Mouse (Mus musculus): ENCODE data around the gene Srprb. TPM values are rescaled to one million over a fixed set of nuclear protein-coding genes. Genes with fewer than 3 reads are reported as not detected.

The Srprb gene
- 10 to 100 TPM; 21.1 to 21.7 TPM for total RNA-seq (2021)
- long read RNA-seq, transcript Srprb-201 (7 exons, 3,064 nt) = major isoform, 31 of 35 reads
- long read RNA-seq, partial matches to known transcripts = 0 of 35 reads
- long read RNA-seq, other reads (novel, unspliced or antisense) = 4 of 35 reads

DNA sequence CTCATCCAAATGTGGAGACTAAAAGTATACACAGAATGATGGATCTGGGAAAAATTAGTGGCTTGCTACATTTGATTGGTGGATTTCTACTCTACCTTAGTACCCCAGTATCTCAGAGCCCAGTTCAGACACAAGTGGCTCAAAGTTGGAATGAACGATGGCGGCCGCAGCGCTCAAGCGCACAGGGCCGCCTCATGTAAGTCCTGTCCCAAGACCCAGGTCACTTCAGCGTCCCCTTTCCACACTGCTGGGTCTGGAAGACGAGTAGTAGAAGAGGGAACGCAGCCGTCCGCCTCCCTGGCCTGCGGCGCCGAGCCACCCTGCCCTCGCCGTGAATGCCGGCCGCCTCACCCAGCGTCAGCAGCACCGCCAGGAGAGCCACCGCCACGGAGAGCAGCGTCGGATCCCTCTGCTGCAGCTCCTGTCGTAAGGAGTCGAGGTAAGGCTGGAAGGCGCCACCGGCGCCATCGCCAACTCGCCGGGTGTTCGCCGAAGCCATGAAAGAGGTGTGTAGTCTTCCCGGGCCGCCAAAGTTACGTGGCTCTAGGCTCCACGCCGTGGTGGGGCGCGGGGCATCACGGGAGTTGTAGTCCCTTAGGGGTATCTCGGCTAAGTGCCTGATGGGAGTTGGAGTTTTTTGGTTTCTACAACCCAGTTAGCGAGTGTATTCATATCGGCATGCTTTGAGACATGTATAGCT lies at the start of gene Srprb:
Srprb (minus strand) TSS at position 577 of the 700 bp plus-strand sequence.
- DNase-seq (ENCODE audit: low spot score in 2 of 2) = peak; percentile 92 to 96

GRCm38 (mm10) chr9:103248618-103249017 lies 46.7 kb upstream of the Srprb start:
- DNase-seq (ENCODE audit: low spot score in 2 of 2) = no peak

DNA sequence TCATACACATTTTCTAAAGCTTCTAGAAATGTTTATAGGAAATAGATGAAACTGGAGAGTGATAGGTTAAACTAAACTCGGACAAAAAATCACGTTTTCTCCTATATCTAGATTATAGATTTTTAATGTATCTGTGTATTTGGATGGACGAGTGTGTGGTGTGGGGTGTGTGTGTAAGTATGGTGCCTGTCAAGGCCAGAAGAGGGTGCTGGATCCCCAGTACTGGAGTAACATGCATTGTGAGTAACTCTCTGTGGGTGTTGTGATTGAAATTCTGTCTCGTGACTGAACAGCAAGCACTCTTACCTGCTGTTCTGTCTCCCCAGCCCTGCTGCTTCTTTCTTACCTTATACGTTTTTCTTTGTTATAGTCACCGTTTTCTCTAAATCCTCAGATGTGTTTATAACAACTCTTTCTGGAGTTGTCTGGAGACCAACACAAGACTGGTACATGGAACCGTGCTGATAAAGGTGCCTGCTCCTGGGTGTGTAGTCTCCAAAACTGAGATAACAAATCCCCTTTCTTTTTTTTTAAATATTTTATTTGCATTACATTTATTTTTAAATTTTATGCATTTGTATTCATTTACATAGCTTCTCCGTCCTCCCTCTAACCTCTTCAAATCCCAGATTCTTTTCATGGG lies 44.7 kb upstream of the Srprb start:
- no peak for DNase-seq (ENCODE audit: low spot score in 2 of 2)

- DNase-seq (ENCODE audit: low spot score in 2 of 2) = no peak
Observed at GRCm38 (mm10) chr9:103243640-103244039, 41.7 kb upstream of the Srprb start.

DNA sequence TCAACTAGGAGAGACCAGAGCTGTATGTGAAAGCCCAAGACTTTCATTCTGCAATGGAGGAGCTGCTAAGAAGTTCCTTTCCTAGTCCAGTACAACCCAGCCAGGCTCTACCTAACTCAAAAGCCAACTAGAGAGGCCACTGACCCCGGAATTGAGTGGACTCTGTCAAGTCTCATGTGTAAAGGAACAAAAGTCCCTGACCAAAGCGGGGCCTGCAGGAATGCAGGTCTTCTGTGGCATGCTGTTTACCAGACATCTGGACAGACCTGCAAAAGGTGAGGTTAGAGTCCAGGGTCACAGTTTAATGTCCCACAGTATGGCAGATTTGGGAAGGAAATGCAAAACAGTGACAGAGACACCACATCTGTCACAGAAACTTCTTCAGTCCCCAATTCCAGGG lies 39.3 kb upstream of the Srprb start:
- DNase-seq (ENCODE audit: low spot score in 2 of 2) = no peak

- no peak for DNase-seq (ENCODE audit: low spot score in 2 of 2)
Observed at GRCm38 (mm10) chr9:103239471-103239870, 37.5 kb upstream of the Srprb start.

GRCm38 (mm10) chr9:103234565-103235165 lies 32.7 kb upstream of the Srprb start:
- DNase-seq (ENCODE audit: low spot score in 2 of 2) = peak in 1 of 2 experiments; percentile 38

DNA sequence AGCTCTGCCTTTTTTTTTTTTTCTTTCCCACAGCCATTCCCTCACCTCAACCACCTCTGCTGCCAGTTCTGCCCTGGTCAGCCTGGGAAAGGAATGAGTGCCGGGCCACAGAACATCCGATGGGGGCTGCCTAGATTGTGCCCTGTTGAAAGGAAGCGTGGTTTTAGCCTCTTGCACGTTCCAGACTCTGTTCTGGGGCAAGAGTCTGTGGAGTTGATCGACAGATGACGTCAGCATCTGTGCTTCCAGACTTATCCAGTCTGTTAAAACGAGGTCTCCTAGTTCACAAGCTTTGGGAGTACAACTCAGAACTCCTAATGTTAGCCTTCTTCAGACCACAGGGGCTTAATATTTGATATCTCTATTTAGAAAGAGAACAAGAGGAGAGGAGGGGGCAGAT lies 32.1 kb upstream of the Srprb start:
- no peak for DNase-seq (ENCODE audit: low spot score in 2 of 2)

DNA sequence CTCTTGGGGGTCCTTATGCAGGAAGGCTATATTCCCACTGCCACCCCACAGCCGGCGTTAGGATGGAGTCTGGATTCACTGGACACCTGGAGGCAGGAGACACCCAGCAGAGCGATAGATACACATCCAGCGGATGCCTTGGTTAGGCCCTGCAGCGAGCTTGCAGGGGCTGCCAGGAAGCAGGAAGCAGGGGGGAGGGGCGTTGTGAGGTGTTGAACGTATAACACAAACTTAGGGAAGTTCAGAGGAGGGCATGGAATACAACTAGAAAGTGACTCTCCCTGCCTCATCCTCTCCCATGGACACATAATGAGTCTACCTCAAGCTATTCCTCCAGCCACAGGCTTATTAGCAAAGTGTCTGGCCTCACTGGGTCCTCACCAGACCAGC lies 31.1 kb upstream of the Srprb start:
- no peak for DNase-seq (ENCODE audit: low spot score in 2 of 2)

GRCm38 (mm10) chr9:103232232-103233005 lies 30.5 kb upstream of the Srprb start:
- no peak for DNase-seq (ENCODE audit: low spot score in 2 of 2)

GRCm38 (mm10) chr9:103230151-103230951 lies 28.4 kb upstream of the Srprb start, which contains the start of the genes Gm20425 and Trf:
Gene Gm20425 (minus strand): TSS chr9:103230307.
Gene Trf (minus strand): TSS chr9:103230444.
- DNase-seq (ENCODE audit: low spot score in 2 of 2) = peak; percentile 47 to 77

- DNase-seq (ENCODE audit: low spot score in 2 of 2) = no peak
Observed at GRCm38 (mm10) chr9:103229037-103229867, 27.3 kb upstream of the Srprb start.

GRCm38 (mm10) chr9:103228370-103229003 lies 26.6 kb upstream of the Srprb start:
- no peak for DNase-seq (ENCODE audit: low spot score in 2 of 2)

DNA sequence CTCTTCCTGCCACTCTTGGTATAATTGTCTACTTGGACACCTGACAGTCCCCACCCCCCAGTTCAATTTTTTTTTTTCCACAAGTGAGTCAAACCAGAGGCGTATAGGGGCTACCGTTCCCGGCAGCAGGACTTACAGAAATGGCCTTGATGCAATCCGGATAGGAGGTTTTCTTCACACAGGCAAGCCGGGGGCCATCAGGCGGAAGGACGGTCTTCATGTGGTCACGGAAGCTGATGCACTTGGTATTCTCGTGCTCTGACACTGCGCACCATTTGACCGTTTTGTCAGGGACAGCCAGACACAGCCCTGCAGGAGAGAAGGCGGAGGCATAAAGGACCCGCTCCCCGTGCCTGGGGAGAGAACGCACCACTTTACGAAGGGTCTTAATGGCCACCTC lies 25.8 kb upstream of the Srprb start:
- no peak for DNase-seq (ENCODE audit: low spot score in 2 of 2)

- DNase-seq (ENCODE audit: low spot score in 2 of 2) = no peak
Observed at GRCm38 (mm10) chr9:103226806-103227205, 24.9 kb upstream of the Srprb start.

GRCm38 (mm10) chr9:103225464-103225863 lies 23.5 kb upstream of the Srprb start:
- no peak for DNase-seq (ENCODE audit: low spot score in 2 of 2)

DNA sequence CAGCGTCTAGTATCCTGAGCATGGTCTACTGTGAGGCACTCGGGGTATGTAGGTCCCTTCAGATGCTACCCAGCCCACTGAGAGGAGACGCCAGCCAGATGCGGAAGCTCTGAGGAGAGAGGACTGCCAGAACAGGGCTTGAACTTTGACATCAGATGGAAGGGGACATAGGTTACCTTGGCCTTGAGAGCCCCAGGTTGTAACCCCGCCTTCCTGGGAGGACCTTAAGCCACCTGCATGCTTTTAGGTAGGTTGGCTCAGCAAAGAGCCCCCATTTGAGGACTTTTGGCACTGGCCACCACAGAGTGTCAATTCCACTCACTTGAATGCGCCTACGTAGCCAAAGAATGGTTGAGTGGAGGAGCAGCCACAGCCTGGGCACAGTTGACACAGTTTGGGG lies 22.8 kb upstream of the Srprb start:
- no peak for DNase-seq (ENCODE audit: low spot score in 2 of 2)

DNA sequence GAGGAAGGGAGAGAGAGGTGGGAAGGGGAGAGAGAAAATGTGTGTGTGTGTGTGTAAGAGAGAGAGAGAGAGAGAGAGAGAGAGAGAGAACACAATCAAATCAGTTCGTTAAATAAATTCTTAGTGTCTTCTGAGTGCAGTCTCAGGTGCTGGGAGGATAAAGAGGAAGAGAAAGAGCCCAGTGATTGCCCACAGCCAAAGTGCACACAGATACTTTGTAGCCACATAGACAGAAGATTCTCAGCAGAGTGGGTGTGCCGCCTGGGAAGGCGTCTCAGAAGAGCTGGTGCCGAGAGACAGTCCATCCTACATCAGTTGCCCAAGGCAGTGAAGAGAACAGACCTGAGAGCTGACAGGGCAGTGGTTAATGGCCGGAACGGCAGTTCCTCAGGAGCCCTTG lies 12.3 kb upstream of the Srprb start:
- DNase-seq (ENCODE audit: low spot score in 2 of 2) = no peak

GRCm38 (mm10) chr9:103213631-103214030 lies 11.7 kb upstream of the Srprb start:
- DNase-seq (ENCODE audit: low spot score in 2 of 2) = no peak

Data from layer of hippocampus, adult 18-20 months (tissue).